Mouse (Mus musculus) midbrain, postnatal 0 days (tissue): ENCODE results near the gene Anxa4. TPM values are rescaled to one million over a fixed set of nuclear protein-coding genes. Genes with fewer than 3 reads are reported as not detected.

Experiments used
- ATAC-seq: fragments of 200-750 bp; cut with Nextera tagmentation; 2 replicates; pipeline ENCODE4 v1.8.0; 2017; ENCODE audit warnings: moderate number of reproducible peaks, mild to moderate bottlenecking, moderate TSS enrichment, moderate library complexity; ENCODE audit not compliant: low FRiP score
- DNase-seq: peaks from one replicate; pipeline ENCODE4 v3.0.0-alpha.2; 2015; ENCODE audit warnings: low spot score
- H3K27ac ChIP-seq: fragments of 300-500 bp; sonication (generic); 2 replicates; pipeline ENCODE4 v1.5.1; 2014; ENCODE audit warnings: low read depth, mild to moderate bottlenecking, low read length, mixed read lengths
- H3K27me3 ChIP-seq: fragments of 300-500 bp; sonication (generic); 2 replicates; pipeline ENCODE4 v1.6.1; 2014; ENCODE audit warnings: low read length, control low read depth, mixed read lengths; ENCODE audit not compliant: insufficient read depth
- H3K36me3 ChIP-seq: fragments of 300-500 bp; sonication (generic); 2 replicates; pipeline ENCODE4 v1.6.1; 2014; ENCODE audit warnings: low read length, control low read depth, mixed read lengths; ENCODE audit not compliant: insufficient read depth
- H3K4me1 ChIP-seq: fragments of 300-500 bp; sonication (generic); 2 replicates; pipeline ENCODE4 v1.6.1; 2014; ENCODE audit warnings: mild to moderate bottlenecking, control low read depth, antibody characterized with exemption, low read length, mixed read lengths; ENCODE audit not compliant: insufficient read depth
- H3K4me2 ChIP-seq: fragments of 300-500 bp; sonication (generic); 2 replicates; pipeline ENCODE4 v1.6.1; 2014; ENCODE audit warnings: low read depth, mild to moderate bottlenecking, low read length, mixed read lengths; ENCODE audit not compliant: poor library complexity, severe bottlenecking
- H3K4me3 ChIP-seq: fragments of 300-500 bp; sonication (generic); 2 replicates; pipeline ENCODE4 v1.5.1; 2014; ENCODE audit warnings: low read depth, mild to moderate bottlenecking, low read length, moderate library complexity
- H3K9ac ChIP-seq: fragments of 300-500 bp; sonication (generic); replicated peaks from 2 replicates; pipeline ENCODE4 v1.6.1; 2014; ENCODE audit warnings: mild to moderate bottlenecking, low read length, moderate library complexity, mixed read lengths; ENCODE audit not compliant: poor library complexity, severe bottlenecking
- H3K9me3 ChIP-seq: fragments of 300-500 bp; sonication (generic); 2 replicates; pipeline ENCODE4 v1.6.1; 2016; ENCODE audit warnings: low read length, control low read depth
- CTCF ChIP-seq: IDR thresholded peaks from 2 replicates; pipeline ENCODE4 v1.5.1; 2016; ENCODE audit warnings: antibody characterized with exemption, mild to moderate bottlenecking
- WGBS: fragments of 180-500 bp; shearing (Covaris S2); extraction: QIAGEN DNeasy Blood & Tissue Kit; methylation state at CpG from one replicate; pipeline ENCODE4 v1.1.7; 2014; 5-methylcytosine and 5-hydroxymethylcytosine counted together
- polyA plus RNA-seq: library from polyadenylated mRNA; unstranded; fragments of >200 nt; fragmentation: Nextera tagmentation; extraction: Ambion mirVana; gene quantifications from 2 replicates; pipeline ENCODE4 v1.2.1, GENCODE M21; 2015
- total RNA-seq: library from RNA; depleted of rRNA; stranded (reverse); fragments of >200 nt; gene quantifications from 2 replicates; pipeline ENCODE4 v1.2.3, GENCODE M21; 2014; rRNA removed

Gene Anxa4
- total RNA-seq: 3.6 and 3.9 TPM in 2 replicates
- 5.0 and 5.7 TPM in 2 replicates for polyA plus RNA-seq

DNA sequence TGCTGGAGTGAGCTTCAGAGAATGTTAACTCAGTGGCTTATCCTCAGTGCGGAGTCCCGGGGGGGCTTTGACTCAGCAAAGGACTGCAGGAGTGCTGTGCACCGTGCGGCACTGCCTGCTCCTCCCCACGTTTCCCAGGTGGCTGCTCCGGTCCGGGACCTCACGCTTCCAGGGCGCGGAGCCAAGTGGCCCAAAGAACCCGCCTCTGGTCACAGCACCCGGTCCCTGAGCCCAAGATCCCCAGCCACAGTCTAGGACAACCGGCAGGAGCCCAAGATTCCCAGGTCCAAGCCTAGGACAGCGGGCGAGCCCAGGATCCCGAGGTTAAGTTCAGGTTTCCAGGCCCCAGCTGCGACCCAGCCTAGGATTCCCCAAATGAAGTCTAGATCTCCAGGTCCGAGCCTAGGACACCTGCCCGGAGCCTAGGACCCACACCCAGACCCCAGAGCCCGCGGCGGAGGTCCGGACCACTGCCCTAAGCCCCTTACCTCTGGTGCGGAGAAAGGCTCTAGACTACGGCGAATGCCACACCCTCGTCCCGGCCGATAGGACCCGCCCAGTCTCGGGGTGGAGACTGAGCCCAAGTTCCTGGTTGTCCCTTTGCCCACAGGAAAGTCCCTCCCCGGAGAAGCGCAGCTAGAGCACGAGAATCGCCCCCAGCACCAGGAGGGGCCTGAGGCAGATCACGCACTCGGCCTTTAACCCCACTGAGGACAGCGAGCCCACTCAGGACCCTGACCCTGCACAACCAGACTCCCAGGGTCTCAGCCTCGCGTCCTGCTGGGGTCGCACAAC is at the start of gene Anxa4:
Gene Anxa4, minus strand, starts transcription at position 564 of the 795 bp plus-strand sequence.
- no peak for TF ChIP-seq CTCF
- Histone ChIP-seq H3K9me3 (no peaks in the 10 kb centered on the region), H3K9ac (peak within 1 kb of the TSS; percentile 36; the same call in 1 of the 2 replicates), H3K4me3 (peak within 1 kb of the TSS; percentile 32), H3K36me3 (no peaks in the 10 kb centered on the region), H3K4me1 (peaks cover 10% of the 10 kb centered on the region; the same call in 1 of the 2 replicates), H3K27ac (no peak within 1 kb of the TSS), H3K27me3 (peaks cover 16% of the 10 kb centered on the region), H3K4me2 (peak within 1 kb of the TSS; percentile 66)
- WGBS: 2% methylated on average over 41 of the region's 41 CpGs
- no peak for DNase-seq
- ATAC-seq: no peak

GRCm38 (mm10) chr6:86841949-86842348 is 48.6 kb upstream of the Anxa4 start:
- Histone ChIP-seq H3K27me3 (no peaks in the 10 kb centered on the region), H3K9ac (no peak overlapping the region), H3K27ac (no peak overlapping the region), H3K4me2 (no peak overlapping the region), H3K36me3 (no peaks in the 10 kb centered on the region), H3K4me3 (no peak overlapping the region), H3K9me3 (no peaks in the 10 kb centered on the region), H3K4me1 (no peaks in the 10 kb centered on the region)
- WGBS: 78% methylated on average over 3 of the region's 3 CpGs
- DNase-seq (no peak), ATAC-seq (no peak)
- no peak for TF ChIP-seq CTCF

DNA sequence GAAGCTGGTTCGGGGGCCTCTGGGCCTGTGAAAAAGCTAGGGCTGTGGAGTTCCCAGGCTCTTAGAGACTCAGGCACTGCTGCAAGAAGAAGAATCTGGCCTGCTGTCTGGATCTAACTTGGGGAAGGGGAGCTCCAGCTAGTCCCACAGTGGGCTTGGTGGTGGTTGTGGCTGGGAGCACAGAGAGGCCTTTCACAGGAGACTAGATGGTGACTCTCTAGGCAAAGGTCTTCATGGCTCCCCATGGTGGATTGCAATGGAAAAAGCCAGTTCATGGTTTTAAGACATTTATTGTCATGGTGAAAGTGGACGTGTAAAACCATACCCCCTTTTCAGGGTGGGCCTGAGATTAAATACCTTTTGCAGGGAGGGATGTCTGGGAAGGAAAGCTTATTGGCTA is 45.7 kb upstream of the Anxa4 start:
- WGBS: 84% methylated on average over 2 of the region's 2 CpGs
- ATAC-seq (no peak), DNase-seq (no peak)
- no peak for TF ChIP-seq CTCF
- H3K9ac ChIP-seq: no peak overlapping the region
- H3K27me3 ChIP-seq: no peaks in the 10 kb centered on the region
- no peaks in the 10 kb centered on the region for H3K4me1 ChIP-seq
- H3K36me3 ChIP-seq: no peaks in the 10 kb centered on the region
- H3K9me3 ChIP-seq: no peaks in the 10 kb centered on the region
- H3K4me3 ChIP-seq: no peak overlapping the region
- no peak overlapping the region for H3K27ac ChIP-seq
- H3K4me2 ChIP-seq: no peak overlapping the region

DNA sequence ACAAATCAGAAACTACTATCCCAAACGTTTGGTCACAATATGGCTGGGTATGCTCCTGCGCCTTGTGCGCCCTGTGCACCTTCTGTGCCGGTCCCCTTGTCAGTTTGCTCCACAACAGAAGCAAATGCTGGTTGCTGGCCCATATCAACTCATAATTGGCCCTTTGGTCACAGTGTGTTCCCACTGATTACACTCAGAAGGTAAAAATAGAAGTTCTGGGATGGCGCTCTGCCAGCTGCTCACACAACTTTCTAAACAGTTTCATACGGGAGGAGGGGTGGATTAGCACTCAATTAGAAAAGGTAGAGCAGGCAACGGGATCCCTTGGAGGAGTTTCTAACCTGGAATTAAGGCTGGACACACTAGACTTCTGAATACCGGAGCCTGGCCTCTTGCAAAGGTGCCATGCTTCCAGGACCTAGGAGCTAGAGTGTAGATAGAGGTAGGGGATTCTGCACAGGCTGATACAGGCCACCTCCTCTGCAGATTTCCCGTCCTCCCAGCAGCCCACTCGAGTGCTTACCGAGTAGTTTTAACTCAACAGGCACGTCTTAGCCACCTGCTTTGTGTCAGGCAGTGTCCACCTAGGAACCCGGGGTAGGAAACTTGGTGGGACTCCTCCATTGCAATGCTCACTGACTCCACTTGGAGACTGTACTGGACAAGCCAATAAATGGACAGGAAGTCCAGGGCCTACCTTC is 39.6 kb upstream of the Anxa4 start:
- no peak overlapping the region for H3K4me2 ChIP-seq
- no peak overlapping the region for H3K9ac ChIP-seq

DNA sequence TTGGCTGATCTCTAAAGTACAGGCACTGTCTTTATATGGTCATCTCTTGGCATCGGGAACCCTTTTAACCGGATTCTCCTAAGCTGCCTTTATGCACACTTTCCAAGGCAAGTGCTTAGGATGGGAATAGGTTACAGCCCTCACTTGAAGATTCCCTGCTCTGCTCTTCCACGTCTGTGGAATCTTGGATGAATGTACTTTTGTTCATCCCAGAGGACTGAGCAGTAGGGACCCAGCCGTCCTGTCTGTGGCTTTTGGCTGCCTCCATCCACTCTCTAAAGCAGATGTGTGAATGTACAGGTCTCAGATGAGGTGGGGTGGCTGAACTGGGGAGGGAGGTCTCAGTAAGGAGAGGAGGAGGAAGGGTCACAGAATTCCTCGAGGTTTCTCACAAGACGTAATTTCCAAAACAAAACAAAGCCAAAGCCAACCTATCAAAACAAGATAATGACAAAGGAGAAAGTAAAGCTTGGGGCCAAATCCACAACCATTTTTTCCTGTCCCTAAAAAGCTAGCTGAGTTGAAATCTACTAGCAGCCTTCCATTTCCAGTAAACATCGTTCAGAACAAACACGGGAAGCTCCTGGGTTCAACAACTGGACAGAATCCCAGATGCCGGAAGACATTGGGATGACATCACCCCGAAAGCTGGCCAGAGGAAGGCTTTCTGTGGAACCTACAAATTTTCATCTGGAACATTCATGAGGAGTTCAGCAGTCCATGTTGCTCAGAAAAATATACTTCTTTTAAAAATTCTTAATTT is 37.5 kb upstream of the Anxa4 start:
- no peaks in the 10 kb centered on the region for H3K27me3 ChIP-seq
- H3K4me3 ChIP-seq: no peak overlapping the region
- WGBS: 75% methylated on average over 10 of the region's 10 CpGs
- H3K4me2 ChIP-seq: no peak overlapping the region
- H3K36me3 ChIP-seq: no peaks in the 10 kb centered on the region
- TF ChIP-seq CTCF: no peak
- H3K9ac ChIP-seq: no peak overlapping the region
- ATAC-seq: no peak
- H3K4me1 ChIP-seq: no peaks in the 10 kb centered on the region
- no peak for DNase-seq
- H3K27ac ChIP-seq: no peak overlapping the region
- no peaks in the 10 kb centered on the region for H3K9me3 ChIP-seq

More for the DNA sequence above, 39.6 kb upstream of the Anxa4 start:
- no peak for DNase-seq
- H3K4me1 ChIP-seq: no peaks in the 10 kb centered on the region
- no peak for TF ChIP-seq CTCF
- 82% methylated on average over 13 of the region's 13 CpGs for WGBS
- ATAC-seq: no peak
- H3K27ac ChIP-seq: no peak overlapping the region
- no peak overlapping the region for H3K4me3 ChIP-seq
- H3K36me3 ChIP-seq: no peaks in the 10 kb centered on the region
- no peaks in the 10 kb centered on the region for H3K9me3 ChIP-seq
- H3K27me3 ChIP-seq: no peaks in the 10 kb centered on the region
